Mouse (Mus musculus) G1E (cell line): Measurements from ENCODE around the gene Wdr43. TPM values are rescaled to one million over a fixed set of nuclear protein-coding genes. Genes with fewer than 3 reads are reported as not detected.

Source experiments
- ATAC-seq: 2 replicates; pipeline ENCODE4 v1.8.0; 2016; ENCODE audit warnings: mild to moderate bottlenecking; ENCODE audit not compliant: insufficient number of reproducible peaks, poor library complexity, low FRiP score, severe bottlenecking; ENCODE audit errors: extremely low read depth
- DNase-seq: peaks from one replicate; pipeline ENCODE4 v3.0.0; 2012; ENCODE audit warnings: low spot score
- H3K27me3 ChIP-seq: 2 replicates; pipeline ENCODE4 v1.6.1; 2012; ENCODE audit warnings: mild to moderate bottlenecking, low read length, inconsistent platforms; ENCODE audit not compliant: insufficient read depth
- H3K36me3 ChIP-seq: replicated peaks from 2 replicates; pipeline ENCODE3; 2012; ENCODE audit warnings: mild to moderate bottlenecking, inconsistent platforms
- H3K4me1 ChIP-seq: 2 replicates; pipeline ENCODE4 v1.6.1; 2012; ENCODE audit warnings: low read depth, low read length, inconsistent platforms, mixed read lengths; ENCODE audit not compliant: insufficient read depth
- H3K4me3 ChIP-seq: 2 replicates; pipeline ENCODE4 v1.5.1; 2012; ENCODE audit warnings: low read depth, mild to moderate bottlenecking, inconsistent platforms, low read length, moderate library complexity, mixed read lengths
- H3K9me3 ChIP-seq: replicated peaks from 2 replicates; pipeline ENCODE4 v1.6.1; 2012; ENCODE audit warnings: inconsistent platforms
- CTCF ChIP-seq: IDR thresholded peaks from 2 replicates; pipeline ENCODE4 v1.5.1; 2012; ENCODE audit warnings: low read depth, low read length, inconsistent platforms, mixed read lengths
- GATA1 ChIP-seq: IDR thresholded peaks from 2 replicates; pipeline ENCODE4 v1.6.1; 2012; ENCODE audit warnings: borderline replicate concordance, low read length, inconsistent platforms, mixed read lengths
- GATA2 ChIP-seq: IDR thresholded peaks from 2 replicates; pipeline ENCODE4 v1.6.1; 2012; ENCODE audit warnings: low read depth, low read length, inconsistent platforms, borderline replicate concordance
- POLR2AphosphoS5 ChIP-seq: IDR thresholded peaks from 2 replicates; pipeline ENCODE4 v1.6.1; 2012; ENCODE audit warnings: low read depth, low read length, inconsistent platforms; ENCODE audit not compliant: insufficient replicate concordance
- TAL1 ChIP-seq: conservative IDR thresholded peaks from 2 replicates; pipeline ENCODE4 v1.6.1; 2012; ENCODE audit warnings: low read depth, low read length, inconsistent platforms, mixed read lengths
- polyA plus RNA-seq: library from polyadenylated mRNA; stranded (reverse); fragments of >175 nt; gene quantifications from 2 replicates; pipeline ENCODE4 v1.2.3, GENCODE M21; 2012
- total RNA-seq, 2 experiments: library from RNA; stranded (forward) in 1 of 2; stranded (reverse) in 1 of 2; fragments of 200-1000 nt in 1 of 2; fragments of >200 nt in 1 of 2; fragmentation: Nextera tagmentation in 1 of 2; gene quantifications; 2 replicates each; pipeline ENCODE4 v1.2.3; 2014 to 2017

Wdr43 gene
- total and polyA plus RNA-seq, 3 experiments: 77.6 to 231 (median 205) TPM

- DNase-seq: no peak
- Histone ChIP-seq H3K4me3 (no peak overlapping the region), H3K27me3 (no peaks in the 10 kb centered on the region), H3K4me1 (peaks cover 13% of the 10 kb centered on the region), H3K36me3 (peaks cover 93% of the 10 kb centered on the region), H3K9me3 (no peaks in the 10 kb centered on the region)
- TF ChIP-seq TAL1: no peak
- TF ChIP-seq POLR2AphosphoS5: no peak
- TF ChIP-seq CTCF: no peak
- no peak for TF ChIP-seq GATA1
- TF ChIP-seq GATA2: no peak
- ATAC-seq: no peak
These were observed 24.9 kb downstream of the Wdr43 start for GRCm38 (mm10) chr17:71640421-71641085.

- TF ChIP-seq GATA1 (no peak), TAL1 (no peak), CTCF (no peak), GATA2 (no peak), POLR2AphosphoS5 (no peak)
- DNase-seq (no peak), ATAC-seq (no peak)
- Histone ChIP-seq H3K27me3 (no peaks in the 10 kb centered on the region), H3K36me3 (peaks cover 93% of the 10 kb centered on the region), H3K9me3 (no peaks in the 10 kb centered on the region), H3K4me3 (no peak overlapping the region), H3K4me1 (peaks cover 14% of the 10 kb centered on the region)
These were observed 26.5 kb downstream of the Wdr43 start for GRCm38 (mm10) chr17:71642190-71642589.

- TF ChIP-seq POLR2AphosphoS5 (no peak), GATA2 (no peak), TAL1 (no peak), CTCF (no peak), GATA1 (no peak)
- Histone ChIP-seq H3K9me3 (no peaks in the 10 kb centered on the region), H3K27me3 (no peaks in the 10 kb centered on the region), H3K4me3 (no peak overlapping the region), H3K4me1 (peaks cover 6% of the 10 kb centered on the region; the same call in 1 of the 2 replicates), H3K36me3 (peaks cover 88% of the 10 kb centered on the region)
- DNase-seq (no peak), ATAC-seq (no peak)
These were observed 34.3 kb downstream of the Wdr43 start for GRCm38 (mm10) chr17:71650011-71650410.

GRCm38 (mm10) chr17:71652495-71652894 is 36.8 kb downstream of the Wdr43 start:
- no peak for DNase-seq
- no peaks in the 10 kb centered on the region for H3K27me3 ChIP-seq
- no peak for ATAC-seq
- H3K9me3 ChIP-seq: no peaks in the 10 kb centered on the region
- TF ChIP-seq GATA2: no peak
- no peak for TF ChIP-seq CTCF
- no peak for TF ChIP-seq GATA1
- no peak for TF ChIP-seq TAL1
- TF ChIP-seq POLR2AphosphoS5: no peak
- H3K4me1 ChIP-seq: peaks cover 4% of the 10 kb centered on the region; the same call in 1 of the 2 replicates
- H3K36me3 ChIP-seq: peaks cover 88% of the 10 kb centered on the region
- H3K4me3 ChIP-seq: no peak overlapping the region

GRCm38 (mm10) chr17:71652934-71653333 is 37.2 kb downstream of the Wdr43 start:
- Histone ChIP-seq H3K4me3 (no peak overlapping the region), H3K4me1 (peaks cover 4% of the 10 kb centered on the region; the same call in 1 of the 2 replicates), H3K9me3 (no peaks in the 10 kb centered on the region), H3K27me3 (no peaks in the 10 kb centered on the region), H3K36me3 (peaks cover 89% of the 10 kb centered on the region)
- no peak for DNase-seq
- TF ChIP-seq POLR2AphosphoS5 (no peak), CTCF (no peak), TAL1 (no peak), GATA1 (no peak), GATA2 (no peak)
- no peak for ATAC-seq

- Histone ChIP-seq H3K4me1 (peaks cover 14% of the 10 kb centered on the region), H3K4me3 (no peak overlapping the region), H3K9me3 (no peaks in the 10 kb centered on the region), H3K36me3 (peaks cover 66% of the 10 kb centered on the region), H3K27me3 (no peaks in the 10 kb centered on the region)
- ATAC-seq (no peak), DNase-seq (no peak)
- no peak for TF ChIP-seq POLR2AphosphoS5
These were observed 41.8 kb downstream of the Wdr43 start for GRCm38 (mm10) chr17:71657521-71657920.

GRCm38 (mm10) chr17:71658666-71659065 is 43.0 kb downstream of the Wdr43 start:
- no peaks in the 10 kb centered on the region for H3K9me3 ChIP-seq
- H3K4me3 ChIP-seq: no peak overlapping the region
- H3K36me3 ChIP-seq: peaks cover 57% of the 10 kb centered on the region
- ATAC-seq: no peak
- H3K4me1 ChIP-seq: peaks cover 22% of the 10 kb centered on the region
- DNase-seq: no peak
- H3K27me3 ChIP-seq: no peaks in the 10 kb centered on the region
- no peak for TF ChIP-seq GATA1
- TF ChIP-seq TAL1: no peak
- no peak for TF ChIP-seq POLR2AphosphoS5
